Mouse (Mus musculus) urinary bladder, postnatal 25 days (tissue): ENCODE data around the gene Pygm.

Experiments
- DNase-seq: peaks from one replicate; pipeline ENCODE4 v3.0.0; 2022; ENCODE audit warnings: low spot score

The Pygm gene

DNA sequence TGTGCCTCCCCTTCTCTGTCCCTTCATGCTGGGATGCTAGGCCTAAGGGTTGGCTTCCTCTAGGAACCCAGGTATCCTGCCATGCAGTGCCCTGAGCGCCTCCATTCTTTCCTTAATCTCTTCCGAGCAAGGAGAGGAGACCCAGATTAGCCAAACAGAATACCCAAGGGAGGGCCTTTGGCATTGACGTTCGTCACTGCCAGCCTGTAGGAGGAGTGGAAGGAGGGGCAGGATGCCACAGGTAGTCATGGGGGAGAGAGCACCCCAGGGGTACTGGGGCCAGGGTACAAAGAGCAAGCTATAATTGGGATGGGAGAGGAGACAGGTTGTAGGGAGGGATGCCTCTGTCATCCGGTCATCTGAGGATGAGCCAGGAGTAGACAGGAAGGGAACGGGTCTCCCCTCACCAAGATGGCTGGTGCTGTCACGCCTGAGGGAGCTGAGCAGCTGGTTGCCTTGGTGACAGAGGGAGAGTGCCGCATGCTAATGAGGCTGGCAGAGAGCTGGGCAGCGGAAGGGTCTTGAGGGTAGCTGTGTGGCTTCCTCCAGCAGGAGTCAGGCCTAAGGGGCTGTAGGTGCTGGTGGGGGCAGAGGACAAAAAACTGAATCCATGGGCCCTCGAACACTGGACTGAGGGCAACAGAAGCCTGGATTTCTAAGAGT is 61.7 kb downstream of the Pygm start:
- DNase-seq = no peak

DNA sequence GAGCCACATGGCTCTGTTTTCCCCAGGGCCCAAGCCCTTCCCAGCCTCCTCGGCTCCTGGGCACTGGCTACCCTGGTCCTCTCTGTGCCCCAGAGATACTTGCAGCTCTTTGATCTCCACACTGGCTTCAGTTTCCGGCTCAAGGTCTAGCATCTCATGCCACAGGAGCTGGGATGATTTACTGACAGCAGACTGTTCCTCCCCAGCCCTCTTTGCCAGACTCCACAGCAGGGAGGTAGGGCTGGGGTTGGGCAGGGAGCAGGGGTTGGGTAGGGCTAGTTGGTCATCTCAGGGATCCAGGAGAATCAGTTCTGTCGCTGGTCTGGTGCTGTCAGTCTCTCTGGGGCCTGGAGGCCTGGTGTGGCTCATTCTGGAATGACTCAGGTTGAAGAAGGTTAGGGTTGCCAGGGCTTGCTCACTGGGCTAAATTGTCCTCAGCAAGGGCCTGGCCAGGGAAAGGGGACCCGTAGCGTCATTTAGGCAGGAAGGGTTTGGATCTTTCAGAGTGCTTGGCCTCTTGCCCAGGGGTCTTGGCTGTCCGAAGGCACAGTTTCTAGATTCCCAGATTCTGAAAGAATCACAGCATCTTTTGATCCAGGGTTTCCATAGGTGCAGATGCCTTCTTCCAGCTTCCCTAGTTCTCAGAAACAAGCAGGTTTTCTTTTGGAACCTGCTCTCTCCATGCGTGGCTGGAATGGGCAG is 62.7 kb downstream of the Pygm start:
- DNase-seq = no peak
